Mouse (Mus musculus): Measurements from ENCODE around the gene Cnot11.

The Cnot11 gene

DNA sequence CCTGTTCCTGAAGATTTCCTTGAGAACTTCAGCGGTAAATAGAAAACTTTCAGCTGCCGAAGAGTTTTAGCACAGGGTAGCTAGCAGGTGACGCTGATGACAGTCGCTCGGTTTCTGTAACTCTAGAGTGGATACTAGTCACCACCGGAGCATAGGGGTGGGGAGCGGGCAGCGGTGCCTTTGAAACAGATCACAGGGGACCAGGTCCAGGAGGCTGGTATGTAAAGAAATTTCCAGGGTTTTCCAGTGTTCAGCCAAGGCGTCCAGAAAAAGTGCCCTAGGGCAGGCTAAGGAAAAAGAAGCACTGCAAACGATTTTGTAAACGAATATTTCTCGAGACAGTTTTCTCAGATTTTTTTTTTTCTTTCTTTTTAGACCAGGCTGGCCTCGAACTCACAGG lies at the start of gene Cnot11:
TSS of gene Cnot11 (plus strand) at position 162 of the 400 bp plus-strand sequence.
- in situ Hi-C loops (cut with MboI; ENCODE audit: low pct_unique_long_range_greater_than_20kb in 1 of 2, low sequenced_read_pairs in 2 of 2, unreplicated experiment in 1 of 2), result no loop called here

DNA sequence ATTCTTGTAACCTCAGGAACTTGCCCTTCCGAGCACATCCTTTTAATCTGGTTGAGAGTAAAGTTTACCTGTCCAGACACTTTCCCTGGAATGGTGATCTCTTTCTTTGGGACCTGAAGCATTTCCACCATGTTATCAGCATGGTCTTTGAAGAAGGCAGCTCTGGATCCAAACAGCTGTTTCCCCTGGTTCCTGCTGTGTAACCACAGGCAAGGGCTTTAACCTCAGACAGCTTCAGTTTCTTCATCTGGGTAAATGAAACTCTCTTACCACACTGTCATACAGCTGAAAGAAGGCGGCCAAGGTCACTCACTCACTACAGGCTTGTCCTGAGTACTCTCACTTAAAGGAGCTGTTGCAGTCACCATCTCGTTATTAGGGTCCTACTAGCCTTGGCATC lies 47.4 kb upstream of the Cnot11 start:
- in situ Hi-C loops (cut with MboI; ENCODE audit: low pct_unique_long_range_greater_than_20kb in 1 of 2, low sequenced_read_pairs in 2 of 2, unreplicated experiment in 1 of 2), result no loop called here

DNA sequence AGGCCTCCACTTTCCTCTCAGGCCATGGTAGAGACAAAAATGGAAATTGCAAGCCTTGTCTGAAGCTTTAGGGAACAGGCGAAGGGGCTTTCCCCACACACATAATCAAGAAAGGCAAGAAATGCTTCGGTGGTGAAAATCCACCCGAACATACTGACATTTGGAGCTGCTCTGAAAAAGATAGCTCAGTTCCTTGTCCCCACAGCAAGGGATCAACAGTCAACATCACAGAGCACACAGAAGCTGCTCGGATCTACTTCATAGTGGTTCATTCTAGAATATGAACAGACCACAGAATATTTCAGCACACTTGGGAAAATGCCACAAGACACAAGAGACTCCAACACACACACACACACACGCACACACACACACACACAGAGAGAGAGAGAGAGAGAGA lies 41.6 kb upstream of the Cnot11 start:
- in situ Hi-C loops (cut with MboI; ENCODE audit: low pct_unique_long_range_greater_than_20kb in 1 of 2, low sequenced_read_pairs in 2 of 2, unreplicated experiment in 1 of 2), result loop anchor here (10.0 kb wide), 2 partner anchors 88 to 108 kb away; no protein-coding TSS in a partner anchor

DNA sequence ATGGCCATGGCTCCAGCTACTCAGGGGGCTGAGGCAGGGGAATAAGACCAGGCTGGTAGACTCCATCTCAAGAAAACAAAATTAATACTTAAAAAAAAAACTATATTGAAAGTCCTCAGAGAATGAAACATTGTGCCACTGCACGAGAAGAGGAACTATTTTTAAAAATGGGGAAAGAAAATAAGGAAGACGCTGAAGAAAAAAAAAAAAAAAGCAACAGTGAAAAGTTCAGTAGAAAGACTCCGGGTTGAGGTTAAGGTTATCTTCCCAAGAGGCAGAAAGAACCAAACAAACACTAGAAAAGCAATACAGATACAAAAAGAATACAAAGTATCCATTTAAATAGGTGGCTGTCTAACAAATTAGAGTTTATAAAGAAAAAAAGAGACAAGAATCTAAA lies 41.1 kb upstream of the Cnot11 start:
- in situ Hi-C loops (cut with MboI; ENCODE audit: low pct_unique_long_range_greater_than_20kb in 1 of 2, low sequenced_read_pairs in 2 of 2, unreplicated experiment in 1 of 2), result loop anchor here (10.0 kb wide), 2 partner anchors 89 to 109 kb away; no protein-coding TSS in a partner anchor

DNA sequence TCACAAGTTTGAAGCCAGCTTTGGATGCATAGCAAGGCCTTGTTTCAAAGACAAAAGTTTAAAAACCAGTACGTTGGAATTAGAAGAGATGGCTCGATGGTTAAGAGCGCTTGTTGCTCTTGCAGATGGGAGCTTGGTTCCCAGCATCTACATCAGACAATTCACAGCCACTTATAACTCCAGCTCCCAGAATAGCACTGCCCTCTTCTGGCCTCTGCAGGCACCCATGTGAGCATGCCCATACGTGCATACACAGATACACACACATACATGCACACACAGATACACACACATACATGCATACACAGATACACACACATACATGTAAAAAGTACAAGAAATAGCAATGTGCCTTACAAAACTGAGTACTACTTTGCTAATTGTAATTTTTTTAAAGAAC lies 37.8 kb upstream of the Cnot11 start:
- in situ Hi-C loops (cut with MboI; ENCODE audit: low pct_unique_long_range_greater_than_20kb in 1 of 2, low sequenced_read_pairs in 2 of 2, unreplicated experiment in 1 of 2), result loop anchor here (10.0 kb wide), 2 partner anchors 92 to 112 kb away; no protein-coding TSS in a partner anchor

DNA sequence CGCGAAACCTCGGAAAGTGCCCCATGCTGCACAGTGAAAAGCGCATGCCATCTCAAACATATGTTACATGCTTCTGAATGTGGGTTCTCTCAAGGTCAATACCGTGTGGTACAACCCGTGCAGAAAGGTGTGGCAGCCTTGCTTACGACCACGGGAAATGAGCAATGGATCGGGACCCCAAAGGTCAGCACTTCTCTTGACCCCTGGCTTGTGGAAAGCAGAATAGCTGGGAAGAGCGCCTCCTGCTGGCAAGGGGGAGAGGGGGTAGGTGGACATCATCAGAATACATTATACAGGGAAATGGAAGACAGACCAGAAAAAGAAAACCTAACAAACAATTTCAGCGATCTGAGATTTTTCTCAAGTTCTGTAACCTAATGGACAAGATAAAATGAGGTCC lies 37.0 kb upstream of the Cnot11 start:
- in situ Hi-C loops (cut with MboI; ENCODE audit: low pct_unique_long_range_greater_than_20kb in 1 of 2, low sequenced_read_pairs in 2 of 2, unreplicated experiment in 1 of 2), result loop anchor here (10.0 kb wide), 2 partner anchors 93 to 113 kb away; no protein-coding TSS in a partner anchor

DNA sequence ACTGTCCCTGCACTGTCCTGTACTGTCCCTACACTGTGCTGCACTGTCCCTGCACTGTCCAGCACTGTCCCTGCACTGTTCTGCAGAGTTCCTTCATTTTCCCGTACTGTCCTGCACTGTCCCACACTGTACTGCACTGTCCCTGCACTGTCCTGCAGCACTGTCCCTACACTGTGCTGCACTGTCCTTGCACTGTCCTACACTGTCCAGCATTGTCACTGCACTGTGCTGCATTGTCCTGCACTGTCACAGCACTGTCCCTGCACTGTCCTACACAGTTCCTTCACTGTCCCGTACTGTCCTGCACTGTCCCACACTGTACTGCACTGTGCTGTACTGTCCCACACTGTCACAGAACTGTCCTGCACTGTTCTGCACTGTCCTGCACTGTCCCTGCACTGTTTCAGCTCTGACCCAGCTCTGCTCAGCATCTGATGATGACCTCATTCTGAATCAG lies 35.3 kb upstream of the Cnot11 start:
- in situ Hi-C loops (cut with MboI; ENCODE audit: low pct_unique_long_range_greater_than_20kb in 1 of 2, low sequenced_read_pairs in 2 of 2, unreplicated experiment in 1 of 2), result loop anchor here (10.0 kb wide), 2 partner anchors 95 to 115 kb away; no protein-coding TSS in a partner anchor

DNA sequence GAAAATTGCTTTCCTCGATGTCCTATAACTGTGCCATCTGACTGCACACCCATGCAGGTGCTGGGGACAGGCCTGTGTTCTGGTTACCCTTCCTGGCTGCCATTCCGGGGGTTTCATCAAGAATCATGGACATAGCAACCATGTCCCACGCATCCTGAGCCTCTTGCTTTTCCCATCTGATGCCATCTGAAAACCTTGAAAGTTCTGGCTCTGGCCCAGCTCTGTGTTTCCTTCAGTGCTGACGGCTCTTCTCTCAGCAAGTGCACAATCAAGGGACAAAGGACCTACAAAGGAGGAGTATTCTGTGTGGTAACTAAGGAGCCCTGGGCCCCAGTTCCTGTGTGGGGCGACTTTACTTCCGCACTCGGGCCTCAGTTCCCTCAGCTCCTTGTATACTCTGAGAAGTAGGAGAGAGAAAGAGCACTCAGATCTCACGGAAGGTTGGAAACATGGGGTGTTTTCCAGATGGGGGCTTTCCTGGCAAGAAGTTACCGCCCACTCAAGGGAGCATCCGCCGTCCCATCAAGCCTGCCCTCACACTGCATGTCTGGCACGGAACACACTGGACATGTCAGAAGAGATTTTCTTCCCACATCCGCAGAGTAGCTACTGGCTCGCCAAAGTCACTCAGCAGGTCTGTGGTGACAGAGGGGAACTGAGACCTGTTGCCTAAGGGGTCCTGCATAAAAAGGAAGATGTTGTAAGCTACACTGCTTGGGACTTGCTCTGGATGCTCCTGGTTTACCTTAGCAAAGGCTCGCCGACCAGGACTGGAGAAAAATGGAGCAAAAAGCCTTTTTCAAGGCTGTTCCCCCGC lies 31.8 kb upstream of the Cnot11 start:
- in situ Hi-C loops (cut with MboI; ENCODE audit: low pct_unique_long_range_greater_than_20kb in 1 of 2, low sequenced_read_pairs in 2 of 2, unreplicated experiment in 1 of 2), result loop anchor here in 1 of 2 experiments (25.0 kb wide), 1 partner anchor 491 kb away; no protein-coding TSS in a partner anchor

DNA sequence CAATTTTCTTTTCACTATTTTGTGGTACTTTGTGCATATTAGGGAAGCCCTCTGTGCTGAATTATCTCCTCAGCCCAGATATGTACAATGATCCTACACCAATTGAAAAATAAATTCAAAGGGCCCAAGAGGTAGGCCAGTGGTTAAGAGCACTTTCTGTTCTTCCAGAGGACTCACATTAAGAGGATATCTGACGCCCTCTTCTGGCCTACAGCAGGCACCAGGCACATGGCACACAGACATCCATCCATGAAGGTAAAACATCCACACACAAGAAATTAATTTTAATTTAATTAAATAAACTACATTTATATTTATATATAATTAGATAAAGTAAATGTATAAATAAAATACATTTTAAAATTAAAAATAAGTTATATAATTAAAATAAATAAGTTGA lies 30.5 kb upstream of the Cnot11 start:
- in situ Hi-C loops (cut with MboI; ENCODE audit: low pct_unique_long_range_greater_than_20kb in 1 of 2, low sequenced_read_pairs in 2 of 2, unreplicated experiment in 1 of 2), result loop anchor here in 1 of 2 experiments (25.0 kb wide), 1 partner anchor 492 kb away; no protein-coding TSS in a partner anchor

DNA sequence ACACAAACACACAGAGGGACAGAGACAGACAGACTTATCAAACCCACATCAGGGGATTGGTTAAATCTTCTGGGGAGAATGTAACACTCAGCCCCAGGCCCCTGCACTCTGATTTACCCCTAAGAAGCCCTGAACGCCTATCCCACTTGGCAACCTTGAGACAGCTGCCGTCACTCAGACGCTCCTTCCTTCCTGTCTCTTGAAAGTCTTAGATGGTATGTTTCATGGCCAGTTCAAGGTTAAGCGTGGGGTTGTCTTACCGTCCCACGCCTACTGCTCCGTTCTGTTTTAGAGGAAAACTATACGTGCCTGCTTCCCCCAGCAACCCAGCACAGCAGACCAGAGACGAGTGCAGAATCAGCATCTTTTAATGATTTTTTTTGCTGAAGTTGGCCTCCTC lies 29.2 kb upstream of the Cnot11 start:
- in situ Hi-C loops (cut with MboI; ENCODE audit: low pct_unique_long_range_greater_than_20kb in 1 of 2, low sequenced_read_pairs in 2 of 2, unreplicated experiment in 1 of 2), result loop anchor here in 1 of 2 experiments (25.0 kb wide), 1 partner anchor 493 kb away; no protein-coding TSS in a partner anchor

DNA sequence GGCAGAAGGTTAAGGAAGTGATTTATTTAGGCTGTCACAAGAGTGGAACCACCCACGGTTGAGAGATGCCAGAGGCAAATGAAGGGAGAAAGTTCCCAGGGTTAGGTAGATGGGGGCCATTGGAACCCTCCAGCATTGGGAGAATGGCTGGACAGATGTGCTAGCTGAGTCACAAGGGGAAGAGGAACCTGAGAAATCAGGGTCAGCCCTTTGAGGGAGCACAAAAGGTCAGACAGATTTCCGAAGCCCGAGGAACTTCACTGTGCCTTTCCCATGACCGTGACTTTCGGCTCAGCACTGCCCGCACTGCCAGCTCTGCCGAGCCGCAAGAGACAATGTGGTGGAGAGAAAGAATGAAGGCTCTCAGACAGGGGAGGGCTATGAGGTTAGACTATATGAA lies 23.0 kb upstream of the Cnot11 start:
- in situ Hi-C loops (cut with MboI; ENCODE audit: low pct_unique_long_range_greater_than_20kb in 1 of 2, low sequenced_read_pairs in 2 of 2, unreplicated experiment in 1 of 2), result loop anchor here in 1 of 2 experiments (25.0 kb wide), 1 partner anchor 499 kb away; no protein-coding TSS in a partner anchor

DNA sequence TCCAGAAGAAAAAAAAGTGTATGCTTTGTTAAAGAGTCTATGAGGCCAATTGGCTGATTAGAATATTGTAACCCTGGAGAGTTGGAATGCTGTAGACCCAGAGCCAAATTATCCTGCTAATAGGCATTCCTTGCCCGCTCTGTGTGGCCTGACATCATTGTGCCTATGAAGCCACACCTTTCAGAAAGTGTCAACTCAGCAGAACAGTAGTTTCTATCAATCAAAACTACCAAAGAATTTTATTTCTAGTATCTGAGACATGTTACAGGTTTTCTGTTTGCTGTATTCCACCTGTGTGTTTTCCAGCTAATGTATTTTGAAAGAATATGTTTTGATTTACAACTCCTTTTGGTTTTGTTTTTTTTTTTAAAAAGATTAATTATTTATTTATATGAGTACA lies 22.6 kb upstream of the Cnot11 start:
- in situ Hi-C loops (cut with MboI; ENCODE audit: low pct_unique_long_range_greater_than_20kb in 1 of 2, low sequenced_read_pairs in 2 of 2, unreplicated experiment in 1 of 2), result loop anchor here in 1 of 2 experiments (25.0 kb wide), 1 partner anchor 500 kb away; no protein-coding TSS in a partner anchor

DNA sequence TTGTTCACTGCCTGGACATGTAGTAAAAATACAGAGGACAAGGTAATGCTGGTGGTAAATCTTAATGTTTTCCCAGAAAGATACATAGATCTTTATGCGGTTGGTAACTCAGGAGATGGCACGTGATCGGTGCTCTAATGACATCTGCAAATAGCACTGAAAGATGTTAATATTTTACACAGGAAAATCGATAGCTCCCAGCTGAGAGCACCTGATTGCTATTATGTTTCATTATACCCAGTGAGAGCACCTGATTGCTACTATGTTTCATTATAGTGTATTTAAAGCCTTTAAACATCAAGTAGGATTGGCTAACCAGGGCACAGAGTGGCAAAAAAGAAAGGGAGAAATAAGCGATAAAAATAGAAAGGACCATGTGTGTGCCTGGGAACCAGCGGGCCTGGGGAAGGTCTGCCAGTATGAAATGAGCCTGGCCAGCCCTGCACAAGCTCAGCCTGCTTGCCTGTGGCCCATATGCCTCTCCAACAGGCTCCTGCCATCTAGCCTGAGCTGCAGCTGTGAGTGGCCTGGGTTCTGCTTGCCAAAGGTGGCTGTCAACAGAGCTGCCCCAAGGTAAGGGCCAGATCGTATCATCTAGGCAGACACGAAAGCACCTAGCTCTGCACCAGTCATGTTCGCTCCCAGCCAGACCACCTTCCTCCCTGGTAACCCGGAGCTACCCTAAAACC lies 19.3 kb upstream of the Cnot11 start:
- in situ Hi-C loops (cut with MboI; ENCODE audit: low pct_unique_long_range_greater_than_20kb in 1 of 2, low sequenced_read_pairs in 2 of 2, unreplicated experiment in 1 of 2), result loop anchor here in 1 of 2 experiments (25.0 kb wide), 1 partner anchor 503 kb away; no protein-coding TSS in a partner anchor

DNA sequence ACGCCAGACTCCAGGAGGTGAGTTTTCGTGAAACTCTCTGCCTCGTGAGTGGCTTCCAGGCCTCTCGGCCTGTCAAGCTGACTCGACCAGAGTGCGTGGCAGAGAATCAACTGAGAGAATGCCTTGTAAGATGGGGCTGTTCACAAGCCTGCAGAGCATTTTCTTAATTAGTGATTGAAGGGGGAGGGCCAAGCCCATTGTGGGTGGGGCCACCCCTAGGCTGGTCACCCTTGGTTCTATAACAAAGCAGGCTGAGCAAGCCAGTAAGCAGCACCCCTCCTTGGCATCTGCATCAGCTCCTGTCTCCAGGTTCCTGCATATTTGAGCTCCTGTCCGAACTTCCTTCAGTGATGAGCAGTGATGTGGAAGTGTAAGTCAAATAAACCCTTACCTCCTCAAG lies 13.5 kb upstream of the Cnot11 start:
- in situ Hi-C loops (cut with MboI; ENCODE audit: low pct_unique_long_range_greater_than_20kb in 1 of 2, low sequenced_read_pairs in 2 of 2, unreplicated experiment in 1 of 2), result loop anchor here (10.0 to 25.0 kb wide), 3 partner anchors 127 to 517 kb away; no protein-coding TSS in a partner anchor

DNA sequence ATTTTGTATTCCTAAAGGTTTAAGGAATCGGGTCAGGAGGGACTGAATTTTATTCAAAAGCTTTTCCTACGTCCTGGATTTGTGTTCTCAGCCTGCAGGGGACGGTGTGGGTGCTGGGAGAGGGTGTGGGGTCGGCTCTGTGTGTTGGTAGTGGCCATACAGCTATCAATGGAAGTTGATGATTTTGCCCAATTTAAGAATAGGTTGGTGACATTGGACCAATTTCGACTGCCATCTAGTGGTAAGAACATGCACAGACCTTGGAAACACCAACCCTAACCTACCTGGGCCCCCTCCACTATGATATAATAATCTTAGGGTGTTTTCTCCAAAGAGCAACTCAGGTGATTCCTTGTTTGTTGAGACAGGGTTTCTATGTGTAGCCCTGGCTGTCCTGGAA lies 12.3 kb upstream of the Cnot11 start:
- in situ Hi-C loops (cut with MboI; ENCODE audit: low pct_unique_long_range_greater_than_20kb in 1 of 2, low sequenced_read_pairs in 2 of 2, unreplicated experiment in 1 of 2), result loop anchor here (10.0 to 25.0 kb wide), 3 partner anchors 128 to 518 kb away; no protein-coding TSS in a partner anchor

DNA sequence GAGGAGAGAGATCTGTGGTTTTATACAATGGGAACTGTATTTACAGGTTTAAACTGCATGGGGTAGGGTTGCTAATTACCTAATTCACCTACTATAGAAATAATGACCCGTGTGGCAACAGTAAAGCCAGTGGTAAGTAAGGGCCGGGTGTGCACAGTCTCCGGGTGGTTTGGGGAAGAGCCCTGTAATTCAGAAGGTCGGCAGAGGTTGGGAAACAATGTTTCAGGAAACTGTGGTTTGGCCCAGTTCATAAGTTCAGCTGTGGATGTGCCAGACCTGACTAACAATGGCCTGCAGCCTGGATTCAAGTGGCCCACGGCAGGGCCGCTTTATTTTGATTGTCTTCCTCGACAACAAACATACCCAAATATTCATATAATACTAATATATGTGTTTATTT lies 9.0 kb upstream of the Cnot11 start:
- in situ Hi-C loops (cut with MboI; ENCODE audit: low pct_unique_long_range_greater_than_20kb in 1 of 2, low sequenced_read_pairs in 2 of 2, unreplicated experiment in 1 of 2), result loop anchor here in 1 of 2 experiments (10.0 kb wide), 2 partner anchors 131 to 521 kb away; no protein-coding TSS in a partner anchor

DNA sequence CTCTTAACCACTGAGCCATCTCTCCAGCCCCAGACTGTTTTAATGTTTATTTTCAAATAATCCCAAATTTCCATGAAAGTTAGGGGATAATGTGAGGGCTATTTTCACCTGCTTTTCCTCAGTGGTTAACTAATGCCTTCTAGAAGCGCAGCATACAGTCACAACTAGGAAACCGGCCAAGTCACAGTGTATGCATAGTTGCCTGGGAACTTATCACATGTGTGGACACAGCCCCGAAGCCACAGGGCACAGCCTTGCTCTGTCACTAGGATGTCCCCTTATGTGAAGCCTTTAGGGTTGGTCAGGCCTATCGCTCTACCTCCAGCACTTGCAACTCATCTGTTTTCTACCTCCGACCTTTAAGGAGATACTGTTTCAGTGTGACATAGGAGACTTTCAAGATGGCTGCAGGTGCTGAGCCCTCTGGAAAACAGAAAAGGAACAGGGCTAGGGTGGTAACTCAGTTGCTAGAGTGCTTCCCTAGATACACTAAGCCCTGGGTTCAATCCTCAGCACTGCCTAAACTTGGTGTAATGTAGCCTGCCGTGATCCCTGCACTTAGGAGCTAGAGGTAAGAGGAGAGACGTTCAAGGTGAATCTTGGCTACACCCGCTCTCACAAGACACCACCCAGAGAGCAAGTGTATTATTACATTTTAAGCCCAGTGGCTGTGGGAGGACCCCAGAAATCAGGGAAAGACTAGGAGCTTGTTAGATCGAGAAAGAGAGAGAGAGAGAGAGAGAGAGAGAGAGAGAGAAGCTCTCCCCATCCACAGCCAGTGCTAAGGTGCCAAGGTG lies 8.2 kb upstream of the Cnot11 start:
- in situ Hi-C loops (cut with MboI; ENCODE audit: low pct_unique_long_range_greater_than_20kb in 1 of 2, low sequenced_read_pairs in 2 of 2, unreplicated experiment in 1 of 2), result loop anchor here in 1 of 2 experiments (10.0 kb wide), 2 partner anchors 132 to 522 kb away; no protein-coding TSS in a partner anchor

DNA sequence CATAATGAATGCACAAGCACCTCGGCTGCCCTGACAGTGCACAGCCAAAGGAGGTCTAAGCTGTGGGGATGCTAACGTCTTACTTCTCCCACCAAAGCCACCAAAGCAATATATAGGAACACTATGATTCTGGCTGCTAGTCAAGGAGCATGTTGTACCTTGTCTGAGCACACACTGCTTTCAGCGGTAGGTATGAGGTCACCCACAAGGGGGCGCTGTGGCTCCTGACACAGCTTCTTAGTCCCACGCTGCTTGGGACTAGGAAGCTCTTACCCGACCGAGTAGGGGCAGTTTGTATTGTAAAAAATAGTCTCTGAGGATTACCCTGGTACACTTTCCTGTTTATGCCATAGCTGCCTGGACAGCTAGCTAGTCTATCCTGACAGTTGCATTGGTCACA lies 7.4 kb upstream of the Cnot11 start:
- in situ Hi-C loops (cut with MboI; ENCODE audit: low pct_unique_long_range_greater_than_20kb in 1 of 2, low sequenced_read_pairs in 2 of 2, unreplicated experiment in 1 of 2), result loop anchor here in 1 of 2 experiments (10.0 kb wide), 2 partner anchors 133 to 523 kb away; no protein-coding TSS in a partner anchor
